Mouse (Mus musculus): ENCODE data around the gene Nrde2.

Nrde2 gene

GRCm38 (mm10) chr12:100159261-100159975 lies at the start of gene Nrde2:
Gene Nrde2 (minus strand): TSS chr12:100159653.
- peak; percentile 91 for DNase-seq

GRCm38 (mm10) chr12:100206926-100207325 lies 47.5 kb upstream of the Nrde2 start:
- no peak for DNase-seq

GRCm38 (mm10) chr12:100206521-100206920 lies 47.1 kb upstream of the Nrde2 start:
- no peak for DNase-seq

- DNase-seq: no peak
Observed at GRCm38 (mm10) chr12:100205156-100205555, 45.7 kb upstream of the Nrde2 start.

- DNase-seq: no peak
Observed at GRCm38 (mm10) chr12:100203759-100204158, 44.3 kb upstream of the Nrde2 start.

- peak; percentile 91 for DNase-seq
Observed at GRCm38 (mm10) chr12:100201838-100202237, 42.4 kb upstream of the Nrde2 start.

GRCm38 (mm10) chr12:100201363-100201711 lies 41.9 kb upstream of the Nrde2 start:
- DNase-seq: no peak

- DNase-seq: no peak
Observed at GRCm38 (mm10) chr12:100200645-100201362, 41.4 kb upstream of the Nrde2 start.

GRCm38 (mm10) chr12:100199891-100200644 lies 40.6 kb upstream of the Nrde2 start:
- DNase-seq: peak; percentile 79

- DNase-seq: peak; percentile 96
Observed at GRCm38 (mm10) chr12:100198967-100199660, 39.7 kb upstream of the Nrde2 start, which contains the start of gene Calm1. Gene Calm1 (plus strand): TSS chr12:100199435.

GRCm38 (mm10) chr12:100196786-100197185 lies 37.3 kb upstream of the Nrde2 start:
- no peak for DNase-seq

GRCm38 (mm10) chr12:100194181-100194580 lies 34.7 kb upstream of the Nrde2 start:
- DNase-seq: no peak

- DNase-seq: no peak
Observed at GRCm38 (mm10) chr12:100190802-100191201, 31.3 kb upstream of the Nrde2 start.

- peak; percentile 54 for DNase-seq
Observed at GRCm38 (mm10) chr12:100187756-100188430, 28.4 kb upstream of the Nrde2 start.

- DNase-seq: peak; percentile 98
Observed at GRCm38 (mm10) chr12:100187013-100187755, 27.7 kb upstream of the Nrde2 start.

GRCm38 (mm10) chr12:100186376-100186775 lies 26.9 kb upstream of the Nrde2 start:
- DNase-seq: no peak

- DNase-seq: no peak
Observed at GRCm38 (mm10) chr12:100185897-100186296, 26.4 kb upstream of the Nrde2 start.

- DNase-seq: peak; percentile 19
Observed at GRCm38 (mm10) chr12:100184976-100185375, 25.5 kb upstream of the Nrde2 start.

GRCm38 (mm10) chr12:100183970-100184369 lies 24.5 kb upstream of the Nrde2 start:
- no peak for DNase-seq

- DNase-seq: no peak
Observed at GRCm38 (mm10) chr12:100182676-100183075, 23.2 kb upstream of the Nrde2 start.

- DNase-seq: no peak
Observed at GRCm38 (mm10) chr12:100180802-100181201, 21.3 kb upstream of the Nrde2 start.
